Mouse (Mus musculus) hindbrain, embryonic 16.5 days (tissue): ENCODE measurements around the gene Susd2. TPM values are rescaled to one million over a fixed set of nuclear protein-coding genes. Genes with fewer than 3 reads are reported as not detected.
A peak's percentile ranks its signal among the peaks of the same experiment; 100 is the strongest.

Experiments used
- ATAC-seq: fragments of 200-750 bp; cut with Nextera tagmentation; 2 replicates; pipeline ENCODE4 v1.8.0; 2017; ENCODE audit warnings: moderate TSS enrichment, moderate library complexity
- H3K27ac ChIP-seq: fragments of 300-500 bp; sonication (generic); 2 replicates; pipeline ENCODE4 v1.5.1; 2014; ENCODE audit warnings: low read depth, mild to moderate bottlenecking, control low read depth, low read length, moderate library complexity
- H3K27me3 ChIP-seq: fragments of 300-500 bp; sonication (generic); replicated peaks from 2 replicates; pipeline ENCODE4 v1.6.1; 2014; ENCODE audit warnings: low read length; ENCODE audit not compliant: control insufficient read depth, insufficient read depth
- H3K36me3 ChIP-seq: fragments of 300-500 bp; sonication (generic); 2 replicates; pipeline ENCODE4 v1.6.1; 2014; ENCODE audit warnings: mild to moderate bottlenecking, low read length, moderate library complexity, mixed read lengths; ENCODE audit not compliant: control insufficient read depth, insufficient read depth
- H3K4me1 ChIP-seq: fragments of 300-500 bp; sonication (generic); 2 replicates; pipeline ENCODE4 v1.6.1; 2014; ENCODE audit warnings: low read depth, low read length; ENCODE audit not compliant: control insufficient read depth, insufficient read depth
- H3K4me2 ChIP-seq: fragments of 300-500 bp; sonication (generic); 2 replicates; pipeline ENCODE4 v1.6.1; 2014; ENCODE audit warnings: mild to moderate bottlenecking, low read length, control low read depth, moderate library complexity
- H3K4me3 ChIP-seq: fragments of 300-500 bp; sonication (generic); 2 replicates; pipeline ENCODE4 v1.5.1; 2014; ENCODE audit warnings: mild to moderate bottlenecking, low read length, control low read depth, moderate library complexity
- H3K9ac ChIP-seq: fragments of 300-500 bp; sonication (generic); 2 replicates; pipeline ENCODE4 v1.6.1; 2014; ENCODE audit warnings: low read depth, mild to moderate bottlenecking, control low read depth, low read length, moderate library complexity
- H3K9me3 ChIP-seq: fragments of 300-500 bp; sonication (generic); 2 replicates; pipeline ENCODE4 v1.6.1; 2014; ENCODE audit warnings: mild to moderate bottlenecking, low read length, moderate library complexity; ENCODE audit not compliant: control insufficient read depth
- WGBS: fragments of 180-500 bp; shearing (Covaris S2); extraction: QIAGEN DNeasy Blood & Tissue Kit; methylation state at CpG from one replicate; pipeline ENCODE4 v1.1.7; 2014; 5-methylcytosine and 5-hydroxymethylcytosine counted together
- polyA plus RNA-seq: library from polyadenylated mRNA; unstranded; fragments of >200 nt; fragmentation: Nextera tagmentation; extraction: Ambion mirVana; gene quantifications from 2 replicates; pipeline ENCODE4 v1.2.1, GENCODE M21; 2015

Susd2 gene
- polyA plus RNA-seq, 1 experiment from 2014 or later, result 10.5 TPM

GRCm38 (mm10) chr10:75592585-75592984 is 51.2 kb downstream of the Susd2 start:
- no peak overlapping the region for H3K4me3 ChIP-seq
- no peak overlapping the region; the same call in 1 of the 2 replicates for H3K27ac ChIP-seq
- H3K9me3 ChIP-seq, result peaks cover 3% of the 10 kb centered on the region
- no peak overlapping the region for H3K9ac ChIP-seq
- no peak overlapping the region for H3K4me2 ChIP-seq
- ATAC-seq, result no peak
- no peaks in the 10 kb centered on the region for H3K27me3 ChIP-seq
- H3K36me3 ChIP-seq, result no peaks in the 10 kb centered on the region
- peaks cover 6% of the 10 kb centered on the region; the same call in 1 of the 2 replicates for H3K4me1 ChIP-seq
- WGBS, result 82% methylated on average over 7 of the region's 7 CpGs

DNA sequence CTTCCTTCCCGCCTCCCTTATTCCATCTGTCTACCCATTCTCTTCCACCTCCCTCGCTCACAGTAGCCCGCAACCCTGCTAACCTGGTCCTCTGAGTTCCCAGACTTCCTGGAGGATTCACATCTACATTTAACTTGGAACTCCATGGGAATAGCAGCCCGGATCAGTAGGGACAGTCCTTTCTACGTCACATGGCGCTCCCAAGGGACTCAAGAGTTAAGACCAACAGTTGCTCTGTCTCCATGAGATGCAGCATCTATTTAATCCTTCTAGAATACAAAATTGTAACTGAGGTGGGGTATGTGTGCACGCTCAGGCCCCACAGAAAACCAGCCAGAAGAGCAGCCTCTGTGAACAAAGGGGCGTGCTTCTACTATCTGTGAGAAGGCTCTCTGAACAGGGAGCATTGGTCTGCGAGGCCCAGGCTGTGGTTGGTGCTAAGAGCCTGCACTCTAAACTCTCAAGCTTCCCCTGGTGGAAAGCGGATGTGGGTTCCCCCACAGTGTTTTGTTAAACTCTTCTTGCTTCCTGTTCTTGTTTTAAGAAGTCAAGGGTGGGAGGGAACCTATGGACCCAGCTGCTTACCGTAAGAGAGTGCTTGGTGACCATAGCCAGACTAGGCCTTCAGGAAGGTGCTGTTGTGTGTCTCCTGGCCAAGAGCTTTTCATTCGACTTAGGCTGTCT is 52.5 kb downstream of the Susd2 start:
- ATAC-seq, result no peak
- Histone ChIP-seq H3K4me2 (no peak overlapping the region; the same call in 1 of the 2 replicates), H3K4me3 (no peak overlapping the region), H3K36me3 (no peaks in the 10 kb centered on the region), H3K4me1 (peaks cover 6% of the 10 kb centered on the region; the same call in 1 of the 2 replicates), H3K9me3 (no peaks in the 10 kb centered on the region), H3K9ac (no peak overlapping the region), H3K27me3 (no peaks in the 10 kb centered on the region), H3K27ac (no peak overlapping the region; the same call in 1 of the 2 replicates)
- WGBS, result 78% methylated on average over 12 of the region's 12 CpGs

- WGBS, result 77% methylated on average over 16 of the region's 16 CpGs
- H3K9me3 ChIP-seq, result no peaks in the 10 kb centered on the region
- H3K4me2 ChIP-seq, result no peak overlapping the region; the same call in 1 of the 2 replicates
- H3K4me3 ChIP-seq, result no peak overlapping the region
- H3K27me3 ChIP-seq, result no peaks in the 10 kb centered on the region; the same call in 1 of the 2 replicates
- ATAC-seq, result no peak
- no peaks in the 10 kb centered on the region for H3K36me3 ChIP-seq
- H3K9ac ChIP-seq, result peak overlapping the region; percentile 16; the same call in 1 of the 2 replicates
- H3K27ac ChIP-seq, result no peak overlapping the region
- peaks cover 6% of the 10 kb centered on the region; the same call in 1 of the 2 replicates for H3K4me1 ChIP-seq
Measured at GRCm38 (mm10) chr10:75589651-75590050, 54.2 kb downstream of the Susd2 start.

- no peak within 1 kb of the TSS for H3K4me3 ChIP-seq
- no peaks in the 10 kb centered on the region for H3K9me3 ChIP-seq
- H3K27me3 ChIP-seq, result no peaks in the 10 kb centered on the region; the same call in 1 of the 2 replicates
- 40% methylated on average over 5 of the region's 5 CpGs for WGBS
- H3K4me1 ChIP-seq, result peaks cover 6% of the 10 kb centered on the region; the same call in 1 of the 2 replicates
- H3K9ac ChIP-seq, result peak within 1 kb of the TSS; percentile 16; the same call in 1 of the 2 replicates
- no peaks in the 10 kb centered on the region for H3K36me3 ChIP-seq
- no peak within 1 kb of the TSS; the same call in 1 of the 2 replicates for H3K27ac ChIP-seq
- H3K4me2 ChIP-seq, result no peak within 1 kb of the TSS; the same call in 1 of the 2 replicates
- no peak for ATAC-seq
Measured at GRCm38 (mm10) chr10:75589129-75589528, 54.7 kb downstream of the Susd2 start, which contains the start of gene Ggt5. TSS of gene Ggt5 (plus strand) at chr10:75589340.

DNA sequence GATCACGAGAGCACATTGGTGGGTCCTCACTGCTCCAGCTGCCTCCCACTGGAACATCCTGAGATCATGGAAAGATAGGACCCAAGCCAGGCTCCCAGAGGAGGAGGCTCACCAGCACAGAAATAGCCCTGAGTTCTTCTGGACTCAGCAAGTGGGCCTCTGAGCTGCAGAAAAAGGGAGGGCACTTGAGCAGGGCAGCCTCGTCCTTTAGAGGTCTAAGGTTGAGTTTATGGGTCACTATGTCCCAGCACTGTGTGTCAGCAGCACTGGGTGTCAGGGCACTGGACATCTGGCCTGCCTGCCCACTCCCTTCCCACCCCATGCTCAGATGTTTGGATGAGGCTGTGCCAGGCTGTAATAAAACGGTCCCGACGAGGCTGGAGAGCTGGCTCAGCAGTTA is 55.5 kb downstream of the Susd2 start:
- Histone ChIP-seq H3K4me1 (peaks cover 6% of the 10 kb centered on the region; the same call in 1 of the 2 replicates), H3K9me3 (no peaks in the 10 kb centered on the region), H3K36me3 (no peaks in the 10 kb centered on the region), H3K4me2 (no peak overlapping the region), H3K9ac (no peak overlapping the region), H3K27me3 (no peaks in the 10 kb centered on the region; the same call in 1 of the 2 replicates), H3K4me3 (no peak overlapping the region), H3K27ac (no peak overlapping the region; the same call in 1 of the 2 replicates)
- WGBS, result 72% methylated on average over 5 of the region's 5 CpGs
- no peak for ATAC-seq

DNA sequence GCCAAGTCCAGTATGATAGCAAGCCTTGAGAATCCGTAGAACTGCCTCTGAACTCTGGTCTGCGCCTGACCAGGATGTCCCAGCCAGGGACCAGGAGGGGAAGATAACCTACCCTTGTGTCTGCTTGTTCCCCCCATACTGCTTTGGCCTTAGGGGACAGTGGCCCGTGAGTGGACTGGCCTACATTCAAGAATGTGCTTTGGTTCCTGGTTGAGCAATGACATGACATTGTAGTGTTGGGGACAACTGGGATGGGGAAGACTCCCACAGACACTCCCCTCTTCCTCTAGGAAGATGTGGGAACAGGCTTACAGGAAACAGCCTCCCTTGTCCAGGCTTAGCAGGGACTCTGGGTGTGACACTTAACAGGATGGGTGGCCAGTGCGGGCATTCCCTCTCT is 56.0 kb downstream of the Susd2 start:
- Histone ChIP-seq H3K4me3 (no peak overlapping the region), H3K9ac (no peak overlapping the region), H3K27ac (no peak overlapping the region; the same call in 1 of the 2 replicates), H3K27me3 (no peaks in the 10 kb centered on the region; the same call in 1 of the 2 replicates), H3K4me2 (no peak overlapping the region), H3K4me1 (peaks cover 6% of the 10 kb centered on the region; the same call in 1 of the 2 replicates), H3K9me3 (no peaks in the 10 kb centered on the region), H3K36me3 (no peaks in the 10 kb centered on the region)
- no peak for ATAC-seq
- 94% methylated on average over 4 of the region's 4 CpGs for WGBS

Other genes starting within 250 kb of the Susd2 start
- gene Upb1, start 242.9 kb downstream of the Susd2 start, polyA plus RNA-seq, result 0.36 and 0.39 TPM in 2 replicates
- gene Snrpd3, start 126.5 kb downstream of the Susd2 start, polyA plus RNA-seq, result 114 and 124 TPM in 2 replicates
- 15.4 and 19.8 TPM in 2 replicates for gene Gucd1, start 126.0 kb downstream of the Susd2 start, polyA plus RNA-seq
- gene Lrrc75b, start 83.7 kb downstream of the Susd2 start, polyA plus RNA-seq, result 38.9 and 44.7 TPM in 2 replicates
- gene Ggt1, start 82.4 kb downstream of the Susd2 start, polyA plus RNA-seq, result 0.69 and 2.1 TPM in 2 replicates
- 2.9 and 3.5 TPM in 2 replicates for gene Ggt5, start 54.7 kb downstream of the Susd2 start, polyA plus RNA-seq
- 30.9 and 35.5 TPM in 2 replicates for gene Cabin1, start 120.3 kb upstream of the Susd2 start, polyA plus RNA-seq
- gene Ddt, start 129.4 kb upstream of the Susd2 start, polyA plus RNA-seq, result 73.5 and 89.1 TPM in 2 replicates
- 0.50 TPM in 1 of 2 replicates, not detected in the other for gene Gm20441, start 136.9 kb upstream of the Susd2 start, polyA plus RNA-seq
- 1.4 and 1.5 TPM in 2 replicates for gene Gstt3, start 137.4 kb upstream of the Susd2 start, polyA plus RNA-seq
- gene Gstt1, start 154.6 kb upstream of the Susd2 start, polyA plus RNA-seq, result 18.8 and 21.9 TPM in 2 replicates
- gene Gstt4, start 178.5 kb upstream of the Susd2 start, polyA plus RNA-seq, result not detected in 2 replicates
- 7.9 and 8.5 TPM in 2 replicates for gene Gstt2, start 193.4 kb upstream of the Susd2 start, polyA plus RNA-seq
- 1,592 and 1,680 TPM in 2 replicates for gene Mif, start 216.2 kb upstream of the Susd2 start, polyA plus RNA-seq
- 0.64 and 1.9 TPM in 2 replicates for gene Derl3, start 249.4 kb upstream of the Susd2 start, polyA plus RNA-seq